Mouse (Mus musculus) thymus, adult 2 months (tissue): Measurements from ENCODE around the gene Tmprss9. TPM values are rescaled to one million over a fixed set of nuclear protein-coding genes. Genes with fewer than 3 reads are reported as not detected.

Experiments
- DNase-seq: peaks from one replicate; pipeline ENCODE4 v3.0.0; 2021
- H3K27ac ChIP-seq: fragments of 200-500 bp; 2 replicates; pipeline ENCODE4 v1.5.1; 2012; ENCODE audit warnings: low read length, control low read depth; ENCODE audit not compliant: control insufficient read depth, insufficient read depth
- H3K27me3 ChIP-seq: fragments of 200-500 bp; 2 replicates; pipeline ENCODE4 v1.6.1; 2012; ENCODE audit warnings: mild to moderate bottlenecking, low read length, moderate library complexity, mixed read lengths; ENCODE audit not compliant: control insufficient read depth, insufficient read depth
- H3K36me3 ChIP-seq: fragments of 200-500 bp; 2 replicates; pipeline ENCODE4 v1.6.1; 2012; ENCODE audit warnings: mild to moderate bottlenecking, low read length, moderate library complexity; ENCODE audit not compliant: control insufficient read depth, insufficient read depth
- H3K4me1 ChIP-seq: fragments of 200-500 bp; replicated peaks from 2 replicates; pipeline ENCODE4 v1.6.1; 2012; ENCODE audit warnings: low read length; ENCODE audit not compliant: control insufficient read depth, insufficient read depth
- H3K4me3 ChIP-seq: fragments of 200-500 bp; 2 replicates; pipeline ENCODE4 v1.5.1; 2012; ENCODE audit warnings: mild to moderate bottlenecking, low read length, control low read depth, moderate library complexity; ENCODE audit not compliant: control insufficient read depth, insufficient read depth
- CTCF ChIP-seq: fragments of 200-500 bp; IDR thresholded peaks from 2 replicates; pipeline ENCODE4 v1.5.1; 2012; ENCODE audit warnings: mild to moderate bottlenecking, control low read depth, low read length, moderate library complexity, borderline replicate concordance; ENCODE audit not compliant: control insufficient read depth, poor library complexity, insufficient read depth; ENCODE audit errors: extremely low read depth
- POLR2A ChIP-seq: fragments of 200-500 bp; IDR thresholded peaks from 2 replicates; pipeline ENCODE4 v1.6.1; 2012; ENCODE audit warnings: mild to moderate bottlenecking, low read length, control low read depth, moderate library complexity; ENCODE audit not compliant: control insufficient read depth, poor library complexity, insufficient read depth; ENCODE audit errors: extremely low read depth
- WGBS: fragments of 180-500 bp; shearing (Covaris S2); methylation state at CpG from one replicate; pipeline ENCODE4 v1.1.7; 2018; 5-methylcytosine and 5-hydroxymethylcytosine counted together
- polyA plus RNA-seq: library from polyadenylated mRNA; depleted of rRNA; stranded (reverse); fragments of >200 nt; gene quantifications from 2 replicates; pipeline ENCODE4 v1.2.3, GENCODE M21; 2012

The Tmprss9 gene
- polyA plus RNA-seq, 1 experiment = 0.28 TPM

GRCm38 (mm10) chr10:80848571-80848970 lies 23.1 kb upstream of the Tmprss9 start:
- DNase-seq = peak; percentile 69
- H3K4me3 ChIP-seq = no peak overlapping the region
- H3K27me3 ChIP-seq = peaks cover 2% of the 10 kb centered on the region; the same call in 1 of the 2 replicates
- H3K36me3 ChIP-seq = no peaks in the 10 kb centered on the region
- WGBS = 1% methylated on average over 10 of the region's 10 CpGs
- TF ChIP-seq POLR2A (no peak), CTCF (no peak)
- H3K27ac ChIP-seq = no peak overlapping the region
- peaks cover 17% of the 10 kb centered on the region; the same call in 1 of the 2 replicates for H3K4me1 ChIP-seq

- Histone ChIP-seq H3K4me1 (peaks cover 20% of the 10 kb centered on the region), H3K27me3 (no peaks in the 10 kb centered on the region), H3K36me3 (no peaks in the 10 kb centered on the region), H3K4me3 (peak within 1 kb of the TSS; percentile 74), H3K27ac (no peak within 1 kb of the TSS)
- DNase-seq = peak; percentile 98
- under 1% methylated on average over 81 of the region's 81 CpGs for WGBS
- TF ChIP-seq POLR2A (peak; percentile 65; the same call in 1 of the 2 replicates), CTCF (peak; percentile 49; the same call in 1 of the 2 replicates)
These were observed 16.5 kb upstream of the Tmprss9 start, which contains the start of the genes Lsm7 and Sppl2b for GRCm38 (mm10) chr10:80854913-80855748. Gene Lsm7, minus strand, starts transcription at chr10:80855209. Gene Sppl2b, plus strand, starts transcription at chr10:80855275.

GRCm38 (mm10) chr10:80855749-80856073 lies 15.9 kb upstream of the Tmprss9 start:
- Histone ChIP-seq H3K27me3 (no peaks in the 10 kb centered on the region), H3K27ac (no peak overlapping the region), H3K4me3 (peak overlapping the region; percentile 74), H3K36me3 (no peaks in the 10 kb centered on the region), H3K4me1 (peaks cover 20% of the 10 kb centered on the region)
- 37% methylated on average over 11 of the region's 11 CpGs for WGBS
- TF ChIP-seq POLR2A = no peak
- TF ChIP-seq CTCF = no peak
- DNase-seq = no peak

GRCm38 (mm10) chr10:80856267-80856666 lies 15.4 kb upstream of the Tmprss9 start:
- no peak overlapping the region for H3K4me3 ChIP-seq
- DNase-seq = no peak
- WGBS = 25% methylated on average over 3 of the region's 3 CpGs
- TF ChIP-seq CTCF (no peak), POLR2A (no peak)
- no peaks in the 10 kb centered on the region for H3K27me3 ChIP-seq
- H3K4me1 ChIP-seq = peaks cover 20% of the 10 kb centered on the region
- no peak overlapping the region for H3K27ac ChIP-seq
- no peaks in the 10 kb centered on the region for H3K36me3 ChIP-seq

GRCm38 (mm10) chr10:80856908-80857307 lies 14.7 kb upstream of the Tmprss9 start:
- no peak overlapping the region for H3K27ac ChIP-seq
- H3K4me3 ChIP-seq = no peak overlapping the region
- H3K27me3 ChIP-seq = no peaks in the 10 kb centered on the region
- no peaks in the 10 kb centered on the region for H3K36me3 ChIP-seq
- no peak for TF ChIP-seq CTCF
- TF ChIP-seq POLR2A = no peak
- peaks cover 20% of the 10 kb centered on the region for H3K4me1 ChIP-seq
- DNase-seq = no peak
- 84% methylated on average over 5 of the region's 5 CpGs for WGBS

- Histone ChIP-seq H3K36me3 (no peaks in the 10 kb centered on the region), H3K27ac (no peak overlapping the region), H3K4me1 (peaks cover 20% of the 10 kb centered on the region), H3K27me3 (no peaks in the 10 kb centered on the region), H3K4me3 (no peak overlapping the region)
- no peak for DNase-seq
- 62% methylated on average over 8 of the region's 8 CpGs for WGBS
- no peak for TF ChIP-seq CTCF
- no peak for TF ChIP-seq POLR2A
These were observed 14.3 kb upstream of the Tmprss9 start for GRCm38 (mm10) chr10:80857386-80857785.
